24 mouse cellular contexts compared by ENCODE assay signal in genomic region chr2:127891056-127891455, GRCm38 (mm10). TPM values are rescaled to one million over a fixed set of nuclear protein-coding genes. Genes with fewer than 3 reads are reported as not detected.
DNase-seq lines count a peak whose midpoint lies in the region; ATAC-seq and TF ChIP-seq lines count a peak whose summit lies in the region.
"Had no signal": no experiment of that assay in that cellular context is flagged by ENCODE, and none has a peak within 500 bp of the region (broad histone marks: within the 10 kb centered on the region; RNA-seq: fewer than 3 reads in every experiment).

No protein-coding gene starts in this region.

- H3K27me3 ChIP-seq in lung, postnatal 0 days (replicated peaks; ENCODE audit: insufficient read depth, low read length) = no peaks in the 10 kb centered on the region
- peaks cover 17% of the 10 kb centered on the region; the same call in 1 of the 2 replicates for H3K27me3 ChIP-seq in limb, embryonic 10.5 days (ENCODE audit: low read depth, poor library complexity, severe bottlenecking)
- H3K27me3 ChIP-seq: embryonic facial prominence, embryonic 12.5 days; forebrain, embryonic 12.5 days; hindbrain, embryonic 15.5 days had no signal

- H3K4me1 ChIP-seq in lung, postnatal 0 days (ENCODE audit: insufficient read depth, low read depth, low read length) = peaks cover 10% of the 10 kb centered on the region; the same call in 1 of the 2 replicates
- H3K4me1 ChIP-seq in limb, embryonic 10.5 days = no peaks in the 10 kb centered on the region
- H3K4me1 ChIP-seq: embryonic facial prominence, embryonic 12.5 days; forebrain, embryonic 12.5 days; midbrain, embryonic 12.5 days had no signal

- H3K4me2 ChIP-seq in lung, postnatal 0 days (replicated peaks; ENCODE audit: low read depth, low read length) = no peak overlapping the region
- H3K4me2 ChIP-seq: embryonic facial prominence, embryonic 12.5 days; forebrain, embryonic 12.5 days; heart, embryonic 11.5 days; hindbrain, embryonic 15.5 days; intestine, embryonic 15.5 days; kidney, embryonic 15.5 days; limb, embryonic 15.5 days; midbrain, embryonic 12.5 days had no signal

- H3K27ac ChIP-seq in gastrocnemius, adult 2 months = peak overlapping the region; percentile 39; the same call in 1 of the 2 replicates
- peak overlapping the region; percentile 66 for H3K27ac ChIP-seq in lung, postnatal 0 days (ENCODE audit: low read length)
- peak overlapping the region; percentile 17; the same call in 1 of the 2 replicates for H3K27ac ChIP-seq in limb, embryonic 10.5 days
- H3K27ac ChIP-seq: embryonic facial prominence, embryonic 12.5 days; forebrain, embryonic 12.5 days; hindbrain, embryonic 15.5 days; intestine, embryonic 15.5 days; kidney, embryonic 15.5 days; limb, embryonic 15.5 days; liver, embryonic 14.5 days; midbrain, embryonic 12.5 days had no signal

- 87% methylated on average over 3 of the region's 3 CpGs for WGBS in lung, postnatal 0 days
- WGBS in limb, embryonic 10.5 days = 89% methylated on average over 3 of the region's 3 CpGs

- intact Hi-C loops in gastrocnemius, adult 2 months (cut with DNase I) = no loop called here

- no peaks in the 10 kb centered on the region for H3K36me3 ChIP-seq in lung, postnatal 0 days (ENCODE audit: insufficient read depth, low read length)
- H3K36me3 ChIP-seq in limb, embryonic 10.5 days = no peaks in the 10 kb centered on the region
- H3K36me3 ChIP-seq: embryonic facial prominence, embryonic 12.5 days; forebrain, embryonic 12.5 days; hindbrain, embryonic 15.5 days; intestine, embryonic 15.5 days; kidney, embryonic 15.5 days; limb, embryonic 15.5 days; midbrain, embryonic 12.5 days had no signal

- no peak for TF ChIP-seq EP300 in lung, postnatal 0 days (IDR thresholded peaks at IDR 0.05)

- ATAC-seq in lung, postnatal 0 days = no peak
- ATAC-seq in erythroblast, adult 5-6 weeks (replicated peaks; ENCODE audit: low FRiP score, poor library complexity, severe bottlenecking) = no peak
- ATAC-seq in CD4-positive, CD25-positive, alpha-beta regulatory T cell, adult 4 months = no peak

- TF ChIP-seq CTCF in gastrocnemius, adult 2 months (IDR thresholded peaks at IDR 0.05) = no peak
- no peak for TF ChIP-seq CTCF in lung, postnatal 0 days (IDR thresholded peaks at IDR 0.05)

- no peak overlapping the region for H3K4me3 ChIP-seq in gastrocnemius, adult 2 months
- no peak overlapping the region for H3K4me3 ChIP-seq in lung, postnatal 0 days (ENCODE audit: low read depth, low read length)
- H3K4me3 ChIP-seq in limb, embryonic 10.5 days = no peak overlapping the region
- H3K4me3 ChIP-seq: embryonic facial prominence, embryonic 12.5 days; erythroblast, embryonic 14.5 days; forebrain, embryonic 12.5 days; hindbrain, embryonic 15.5 days; intestine, embryonic 15.5 days; kidney, embryonic 15.5 days; limb, embryonic 15.5 days; midbrain, embryonic 12.5 days had no signal

- DNase-seq in gastrocnemius, adult 2 months = no peak
- DNase-seq in gastrocnemius, adult 8-10 months (ENCODE audit: low spot score in 2 of 2) = no peak
- DNase-seq in lung, postnatal 0 days (ENCODE audit: low spot score) = no peak
- no peak for DNase-seq in lung, adult 18-20 months
- DNase-seq in limb, embryonic 10.5 days (ENCODE audit: low spot score) = no peak
- DNase-seq: cerebellum, adult 11 months; right cerebral cortex, postnatal 14 days had no signal

- H3K9ac ChIP-seq in lung, postnatal 0 days (replicated peaks; ENCODE audit: low read depth) = no peak overlapping the region
- H3K9ac ChIP-seq: embryonic facial prominence, embryonic 12.5 days; forebrain, embryonic 12.5 days; hindbrain, embryonic 15.5 days; intestine, embryonic 15.5 days; kidney, embryonic 15.5 days; limb, embryonic 15.5 days; liver, embryonic 14.5 days; midbrain, embryonic 12.5 days had no signal

- no peaks in the 10 kb centered on the region for H3K9me3 ChIP-seq in lung, postnatal 0 days (ENCODE audit: low read length)
- no peaks in the 10 kb centered on the region for H3K9me3 ChIP-seq in limb, embryonic 10.5 days (replicated peaks)
- H3K9me3 ChIP-seq: embryonic facial prominence, embryonic 12.5 days; forebrain, embryonic 12.5 days; hindbrain, embryonic 15.5 days; intestine, embryonic 15.5 days; kidney, embryonic 15.5 days; limb, embryonic 15.5 days; midbrain, embryonic 12.5 days had no signal

RNA-seq across cellular contexts. Expression of gene Acoxl, which starts 52.4 kb away (rescaled TPM):
- total RNA-seq in gastrocnemius, adult 2 months (2021) = under 1 TPM in 1 of 2 experiments, not detected in 1; 0.20 TPM
- under 1 TPM in 2 of 4 experiments, not detected in 2; 0.10 to 0.13 TPM for total RNA-seq in gastrocnemius, adult 8-10 months (2022)
- polyA plus RNA-seq in lung, postnatal 0 days (2015; fragmentation: Nextera tagmentation; extraction: Ambion mirVana) = 16.1 and 17.0 TPM in 2 replicates
- 0.20 and 0.31 TPM in 2 replicates for polyA plus RNA-seq in limb, embryonic 10.5 days (2016; fragmentation: Nextera tagmentation; extraction: Ambion mirVana)
- total RNA-seq in erythroblast, adult 5-6 weeks (2015; ENCODE audit: low replicate concordance) = not detected in 2 replicates
- total RNA-seq in erythroblast, adult 5-6 weeks (2017; ENCODE audit: low replicate concordance) = not detected in 2 replicates
- polyA plus RNA-seq in CD4-positive, CD25-positive, alpha-beta regulatory T cell, adult 4 months (2017; shearing (Covaris generic)) = under 1 TPM; 0.19 to 0.79 TPM
- total RNA-seq: hematopoietic stem cell, adult 5-6 weeks; left cerebral cortex, adult 18-20 months; left cerebral cortex, postnatal 36 days; monocyte, adult 5-6 weeks had no signal
- polyA plus RNA-seq: erythroblast, embryonic 14.5 days; hindbrain, embryonic 15.5 days; liver, embryonic 14.5 days; midbrain, embryonic 12.5 days had no signal

RNA-seq across cellular contexts. Expression of gene Bub1, which starts 59.4 kb away (rescaled TPM):
- total RNA-seq in gastrocnemius, adult 2 months (2021) = not detected
- total RNA-seq in gastrocnemius, adult 8-10 months (2022) = not detected
- polyA plus RNA-seq in lung, postnatal 0 days (2015; fragmentation: Nextera tagmentation; extraction: Ambion mirVana) = 1.4 and 2.6 TPM in 2 replicates
- polyA plus RNA-seq in limb, embryonic 10.5 days (2016; fragmentation: Nextera tagmentation; extraction: Ambion mirVana) = 112 and 126 TPM in 2 replicates
- total RNA-seq in erythroblast, adult 5-6 weeks (2015; ENCODE audit: low replicate concordance) = 17.6 and 31.1 TPM in 2 replicates
- 18.7 and 20.6 TPM in 2 replicates for total RNA-seq in erythroblast, adult 5-6 weeks (2017; ENCODE audit: low replicate concordance)
- polyA plus RNA-seq in CD4-positive, CD25-positive, alpha-beta regulatory T cell, adult 4 months (2017; shearing (Covaris generic)) = 1 to 10 TPM in 1 of 2 experiments, under 1 TPM in 1; 0.83 to 5.0 TPM
- total RNA-seq: gastrocnemius, adult 18-20 months; left cerebral cortex, adult 18-20 months had no signal

Comparison
In these comparisons a context has a peak if more than half of its experiments do, and no peak if none do; other contexts are left out.
1. RNA of gene Bub1, which starts 59.4 kb away (total RNA-seq): 17.6 to 31.1 TPM in erythroblast, adult 5-6 weeks; not detected in gastrocnemius, adult 2 months and not detected in gastrocnemius, adult 8-10 months; every median in the first group is over 10 times any median in the second.
2. Peak in every context shown above with its lines, with median percentiles within 50 percentile points of each other: H3K27ac ChIP-seq.